Mouse (Mus musculus) lung, postnatal 14 days (tissue): ENCODE results near the gene Ppp1cc.
A peak's percentile ranks its signal among the peaks of the same experiment; 100 is the strongest.

Experiments used
- DNase-seq: peaks from one replicate; pipeline ENCODE4 v3.0.0; 2021

Gene Ppp1cc

GRCm38 (mm10) chr5:122157827-122158381 is at the start of gene Ppp1cc:
Ppp1cc (plus strand) TSS chr5:122158278.
- peak; percentile 92 for DNase-seq

GRCm38 (mm10) chr5:122109325-122110060 is 48.6 kb upstream of the Ppp1cc start:
- DNase-seq: no peak

GRCm38 (mm10) chr5:122110625-122111024 is 47.5 kb upstream of the Ppp1cc start:
- no peak for DNase-seq

GRCm38 (mm10) chr5:122111091-122111932 is 46.8 kb upstream of the Ppp1cc start:
- no peak for DNase-seq

GRCm38 (mm10) chr5:122111933-122112248 is 46.2 kb upstream of the Ppp1cc start:
- DNase-seq: no peak

GRCm38 (mm10) chr5:122113450-122113849 is 44.6 kb upstream of the Ppp1cc start:
- no peak for DNase-seq

- peak; percentile 64 for DNase-seq
These were observed 43.9 kb upstream of the Ppp1cc start for GRCm38 (mm10) chr5:122114176-122114575.

- no peak for DNase-seq
These were observed 42.8 kb upstream of the Ppp1cc start for GRCm38 (mm10) chr5:122115266-122115763.

GRCm38 (mm10) chr5:122116243-122116642 is 41.8 kb upstream of the Ppp1cc start:
- DNase-seq: no peak

GRCm38 (mm10) chr5:122125211-122125760 is 32.8 kb upstream of the Ppp1cc start:
- DNase-seq: no peak

- peak; percentile 87 for DNase-seq
These were observed 28.9 kb upstream of the Ppp1cc start for GRCm38 (mm10) chr5:122129068-122129655.

GRCm38 (mm10) chr5:122130341-122130998 is 27.6 kb upstream of the Ppp1cc start:
- no peak for DNase-seq

GRCm38 (mm10) chr5:122131076-122132051 is 26.7 kb upstream of the Ppp1cc start:
- DNase-seq: peak; percentile 94

GRCm38 (mm10) chr5:122132167-122133049 is 25.7 kb upstream of the Ppp1cc start:
- DNase-seq: no peak

- DNase-seq: no peak
These were observed 25.1 kb upstream of the Ppp1cc start for GRCm38 (mm10) chr5:122133050-122133389.

- DNase-seq: no peak
These were observed 23.4 kb upstream of the Ppp1cc start for GRCm38 (mm10) chr5:122134395-122135289.

GRCm38 (mm10) chr5:122135290-122135882 is 22.7 kb upstream of the Ppp1cc start:
- DNase-seq: no peak
